Mouse (Mus musculus) 3T3-L1 (cell line): ENCODE results near the gene Phc2.

Source experiments
- DNase-seq: peaks from one replicate; pipeline ENCODE4 v3.0.0-alpha.2; 2015; ENCODE audit warnings: low read depth, low spot score

The Phc2 gene

GRCm38 (mm10) chr4:128716731-128717130, 62.2 kb downstream of the Phc2 start:
- DNase-seq, result no peak

DNA sequence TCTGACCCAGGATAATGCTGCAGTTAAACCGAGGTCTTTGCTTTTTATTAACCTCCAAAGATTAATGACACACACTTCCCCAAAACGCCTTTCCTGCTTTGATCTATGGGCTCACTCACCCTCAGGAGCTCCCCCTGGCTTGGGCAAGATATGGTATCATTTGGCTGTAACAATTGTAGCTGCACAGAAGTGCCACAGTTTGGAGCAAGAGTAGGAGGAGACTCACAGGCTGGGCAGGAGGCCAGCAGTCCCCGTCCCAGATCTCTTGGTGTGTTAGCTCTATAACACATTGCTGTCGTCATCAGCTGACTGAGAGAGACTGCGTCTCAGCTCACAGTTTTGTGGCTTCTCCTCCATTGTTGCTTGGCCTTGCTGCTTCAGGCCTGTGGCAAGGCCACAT, 65.6 kb downstream of the Phc2 start:
- DNase-seq, result peak; percentile 44

DNA sequence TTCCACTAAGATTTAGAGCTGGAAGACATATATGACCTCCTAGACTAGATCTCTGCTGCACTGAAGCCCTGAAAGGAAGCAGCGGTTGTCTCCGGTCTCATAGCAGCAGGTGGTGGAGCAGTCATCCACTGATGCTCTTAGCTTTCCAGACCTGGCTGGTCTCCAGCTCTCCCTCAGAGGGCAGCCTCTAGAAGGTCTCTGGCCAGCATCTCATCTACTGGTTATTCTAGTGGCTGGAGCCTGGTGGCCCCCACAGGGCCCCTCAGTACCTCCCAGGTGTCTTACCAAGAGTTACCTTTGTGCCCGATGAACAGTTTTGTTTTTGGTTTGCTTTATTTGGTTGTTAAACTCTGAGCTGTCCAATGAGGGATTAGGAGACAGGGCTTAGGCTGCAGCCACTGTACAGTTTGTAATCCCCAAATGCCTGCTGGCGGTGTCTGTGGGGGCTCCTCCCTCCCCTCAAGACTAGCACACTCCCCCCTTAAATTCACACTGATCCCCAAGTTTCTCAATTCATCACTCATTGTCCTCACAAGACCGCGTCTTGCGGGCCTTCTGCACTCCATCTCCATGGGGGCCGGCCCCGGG, 66.7 kb downstream of the Phc2 start:
- DNase-seq, result no peak

- no peak for DNase-seq
Observed at GRCm38 (mm10) chr4:128721761-128722160, 67.3 kb downstream of the Phc2 start.

GRCm38 (mm10) chr4:128722932-128723331, 68.4 kb downstream of the Phc2 start:
- no peak for DNase-seq

GRCm38 (mm10) chr4:128723431-128723830, 68.9 kb downstream of the Phc2 start:
- no peak for DNase-seq

DNA sequence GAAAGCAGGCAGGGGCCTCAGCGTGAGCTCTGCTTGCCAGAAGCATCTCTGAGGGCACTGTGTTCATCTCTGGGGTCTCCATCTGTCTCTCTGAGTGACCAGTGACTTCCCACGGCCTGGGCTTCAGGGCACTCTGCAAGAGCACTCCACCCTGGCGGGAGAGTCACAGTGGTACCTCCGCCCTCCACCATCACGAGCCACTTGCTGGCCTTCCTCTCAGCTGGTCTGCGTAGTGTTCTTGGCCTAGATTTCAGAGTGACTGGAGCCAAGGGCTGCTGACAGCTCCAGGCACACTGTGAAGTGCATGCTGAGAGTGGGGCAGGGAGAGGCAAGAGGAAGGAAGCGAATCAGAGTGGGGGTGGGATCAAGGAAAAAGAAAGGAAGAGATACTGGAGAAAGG, 69.6 kb downstream of the Phc2 start:
- no peak for DNase-seq

DNA sequence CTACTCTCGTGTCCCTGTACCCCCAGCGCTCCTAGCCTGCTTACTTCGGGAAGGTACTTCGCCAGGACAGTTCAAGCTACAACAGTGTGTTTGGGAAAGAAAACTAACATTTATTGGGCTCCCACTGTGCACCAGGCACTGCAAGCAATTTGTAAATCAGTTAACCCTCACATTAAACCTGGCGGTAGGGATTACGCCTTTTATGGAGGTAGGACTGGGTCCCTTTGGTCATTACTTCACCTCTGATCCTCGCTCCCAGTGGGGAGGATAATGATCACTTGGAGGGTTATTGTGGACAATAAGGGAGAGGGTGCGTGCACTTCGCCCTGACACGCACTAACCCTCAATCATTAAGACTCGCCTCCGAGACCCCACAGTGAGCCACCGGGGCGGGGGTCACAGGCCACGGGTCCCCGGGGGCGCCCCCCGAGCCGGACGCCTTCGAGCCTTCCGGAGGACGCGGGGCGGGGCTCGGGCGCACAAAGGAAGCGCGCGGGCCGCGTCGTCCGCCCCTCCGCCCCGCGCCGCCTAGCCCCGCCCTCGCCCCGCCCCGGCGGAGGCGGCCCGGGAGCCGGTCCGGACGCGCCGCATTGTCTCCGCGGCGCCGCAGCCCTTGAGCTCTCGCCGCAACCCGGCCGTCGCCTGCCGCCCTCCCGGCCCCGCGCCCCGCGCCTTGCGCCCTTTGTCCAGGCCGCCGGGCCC, 72.7 kb downstream of the Phc2 start:
- DNase-seq, result peak; percentile 53

DNA sequence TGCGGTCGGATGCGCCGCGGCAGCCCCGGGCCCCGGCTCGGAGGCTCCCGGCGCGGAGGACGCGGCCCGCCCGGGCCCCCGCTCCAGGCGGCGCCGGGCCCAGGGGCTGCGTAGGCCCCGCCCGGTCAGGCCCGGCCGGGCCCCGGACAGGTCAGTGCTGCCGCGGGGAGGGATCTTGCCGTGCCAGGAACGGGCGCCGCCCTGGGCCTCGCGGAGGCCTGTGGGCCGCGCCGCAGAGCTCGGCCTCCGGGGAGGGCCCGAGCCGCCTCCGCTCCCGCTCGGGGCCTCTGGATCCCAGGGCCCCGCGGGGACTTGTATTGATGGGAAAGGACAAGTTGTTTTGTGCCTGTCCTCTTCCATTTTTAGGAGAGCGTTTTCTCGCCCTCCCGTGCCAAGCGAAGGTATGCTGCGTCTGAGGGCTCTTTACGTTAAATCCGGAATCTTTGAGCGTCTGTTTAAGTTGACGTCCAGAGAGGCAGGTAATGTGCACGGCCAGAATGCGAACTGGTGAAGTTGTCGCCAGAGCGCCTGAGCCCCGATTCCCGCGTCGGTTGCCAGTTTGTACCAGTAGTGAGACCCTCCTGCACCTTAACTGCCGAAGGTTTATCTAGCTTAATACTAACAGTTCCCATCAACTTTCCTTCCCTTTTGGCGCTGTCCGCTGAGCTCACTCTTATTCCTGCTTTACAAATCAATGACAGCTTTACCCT, 73.4 kb downstream of the Phc2 start:
- DNase-seq, result peak; percentile 42

- DNase-seq, result peak; percentile 55
Observed at GRCm38 (mm10) chr4:128728431-128728851, 73.9 kb downstream of the Phc2 start.

DNA sequence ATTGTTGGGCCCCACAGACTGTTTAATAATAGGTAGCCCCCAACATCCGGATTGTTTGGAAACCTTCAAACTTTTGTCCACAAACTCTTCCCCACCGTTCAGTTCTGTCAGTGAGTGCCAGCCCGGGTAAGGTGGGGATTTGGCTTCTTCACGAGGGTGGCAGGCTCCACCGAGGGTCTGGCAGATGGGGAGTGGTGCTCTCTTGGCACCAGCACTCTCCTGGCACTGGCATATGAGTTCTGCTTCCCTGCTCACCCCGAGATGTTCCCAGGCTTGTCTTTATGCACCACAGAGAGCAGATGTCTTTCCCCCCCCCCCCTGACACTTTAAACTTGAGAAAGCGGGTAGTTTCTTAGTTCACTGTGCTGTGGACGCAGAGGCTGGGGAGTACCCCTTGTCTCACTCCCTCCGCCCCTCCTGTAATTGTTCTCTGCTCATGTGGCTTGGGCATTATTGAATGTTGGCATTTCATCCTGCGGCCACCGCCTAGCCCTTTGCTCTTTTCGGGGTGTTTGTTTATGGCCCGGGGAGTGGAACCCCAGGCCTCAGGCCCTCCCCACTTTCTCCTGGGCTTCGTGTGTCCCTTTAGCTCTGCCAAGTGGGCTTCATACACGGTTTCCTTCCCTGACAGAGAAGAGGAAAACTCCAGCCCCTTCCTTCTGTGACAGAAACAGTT, 74.7 kb downstream of the Phc2 start:
- peak; percentile 54 for DNase-seq

GRCm38 (mm10) chr4:128729709-128730037, 75.2 kb downstream of the Phc2 start:
- peak; percentile 76 for DNase-seq

GRCm38 (mm10) chr4:128730271-128730670, 75.8 kb downstream of the Phc2 start:
- DNase-seq, result peak; percentile 63

- DNase-seq, result no peak
Observed at GRCm38 (mm10) chr4:128732794-128733193, 78.3 kb downstream of the Phc2 start.

GRCm38 (mm10) chr4:128733496-128733895, 79.0 kb downstream of the Phc2 start:
- DNase-seq, result no peak

- peak; percentile 71 for DNase-seq
Observed at GRCm38 (mm10) chr4:128734217-128734616, 79.7 kb downstream of the Phc2 start.

DNA sequence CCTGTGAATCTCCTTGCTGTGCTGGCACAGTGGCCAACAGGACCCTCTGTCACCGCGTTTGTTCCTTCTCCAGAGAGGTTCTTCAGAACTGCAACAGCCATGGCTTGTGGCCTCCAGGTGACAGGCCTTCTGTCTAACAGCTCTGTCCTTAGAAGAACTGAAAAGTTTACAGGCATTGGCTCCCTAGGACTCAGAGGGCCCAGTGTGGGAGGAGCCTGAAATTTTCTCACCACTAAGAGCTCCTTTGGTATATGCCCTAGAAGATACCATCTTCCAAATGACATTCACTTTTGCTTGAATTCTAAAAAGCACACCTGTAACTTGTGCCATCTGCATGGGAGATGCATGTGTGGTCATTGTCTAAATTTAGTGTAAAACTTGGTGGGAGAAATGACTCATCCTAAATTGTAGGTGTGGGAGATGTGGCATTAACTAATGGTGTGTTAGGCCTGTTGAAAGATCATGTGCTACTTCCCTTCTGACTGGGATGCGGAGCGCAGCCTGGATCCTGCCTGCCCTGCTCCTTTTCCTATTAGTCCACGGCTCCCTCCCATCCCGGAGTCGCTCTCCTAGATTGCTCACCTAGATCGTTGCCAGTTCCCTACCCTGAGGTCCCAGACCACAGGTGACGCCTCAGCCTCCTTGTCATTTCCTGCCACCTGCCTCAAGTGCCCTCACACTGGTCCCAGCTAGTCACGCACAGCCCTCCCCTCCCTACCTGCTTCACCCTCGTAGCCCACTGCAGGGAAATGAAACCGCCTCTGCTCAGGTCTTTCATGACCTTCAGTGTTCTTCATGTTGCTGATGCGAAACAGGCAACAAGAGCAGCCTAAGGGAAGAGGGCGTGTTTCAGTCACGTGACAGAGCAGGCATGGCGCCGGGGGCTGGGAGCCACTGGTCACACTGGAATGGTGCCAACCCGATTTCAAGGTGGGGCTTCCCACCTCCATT, 80.5 kb downstream of the Phc2 start:
- no peak for DNase-seq

DNA sequence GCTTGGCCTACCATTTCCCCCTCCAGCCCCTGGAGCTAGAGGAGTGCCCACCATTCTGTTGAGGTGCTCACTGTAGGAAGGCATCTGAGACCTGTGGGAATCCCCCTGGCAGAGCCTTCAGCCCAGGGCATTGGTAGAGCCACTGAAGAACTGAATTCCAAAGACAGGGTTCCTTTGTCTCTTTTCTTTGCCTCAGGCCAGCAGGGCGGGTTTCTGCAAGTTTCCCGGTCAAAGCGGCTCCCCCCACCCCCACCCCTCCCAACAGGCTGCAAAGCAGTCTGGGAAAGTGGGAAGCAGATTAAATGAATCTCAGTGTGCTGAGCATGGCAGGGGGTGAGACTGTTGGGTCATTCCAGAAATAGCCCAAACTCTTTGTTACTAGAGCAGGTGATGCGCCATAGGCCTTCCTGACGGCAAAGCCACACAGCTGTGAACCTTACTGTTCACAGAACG, 82.7 kb downstream of the Phc2 start:
- peak; percentile 44 for DNase-seq

GRCm38 (mm10) chr4:128737825-128738610, 83.5 kb downstream of the Phc2 start:
- no peak for DNase-seq

- DNase-seq, result no peak
Observed at GRCm38 (mm10) chr4:128740878-128741277, 86.4 kb downstream of the Phc2 start.
